Mouse (Mus musculus) hindbrain, postnatal 0 days (tissue): ENCODE measurements around the gene Ric8a. TPM values are rescaled to one million over a fixed set of nuclear protein-coding genes. Genes with fewer than 3 reads are reported as not detected.
A peak's percentile ranks its signal among the peaks of the same experiment; 100 is the strongest.

Source experiments
- ATAC-seq: fragments of 200-750 bp; cut with Nextera tagmentation; 2 replicates; pipeline ENCODE4 v1.8.0; 2017; ENCODE audit warnings: mild to moderate bottlenecking, moderate TSS enrichment, moderate library complexity
- DNase-seq: peaks from one replicate; pipeline ENCODE4 v3.0.0-alpha.2; 2015; ENCODE audit warnings: low spot score
- H3K27ac ChIP-seq: fragments of 300-500 bp; sonication (generic); 2 replicates; pipeline ENCODE4 v1.5.1; 2014; ENCODE audit warnings: mild to moderate bottlenecking
- H3K27me3 ChIP-seq: fragments of 300-500 bp; sonication (generic); 2 replicates; pipeline ENCODE4 v1.6.1; 2014; ENCODE audit warnings: low read length, mixed read lengths; ENCODE audit not compliant: insufficient read depth
- H3K36me3 ChIP-seq: fragments of 300-500 bp; sonication (generic); 2 replicates; pipeline ENCODE4 v1.6.1; 2014; ENCODE audit warnings: low read length, mixed read lengths; ENCODE audit not compliant: insufficient read depth
- H3K4me1 ChIP-seq: fragments of 300-500 bp; sonication (generic); 2 replicates; pipeline ENCODE4 v1.6.1; 2014; ENCODE audit warnings: antibody characterized with exemption, low read length, mixed read lengths; ENCODE audit not compliant: insufficient read depth
- H3K4me2 ChIP-seq: fragments of 300-500 bp; sonication (generic); 2 replicates; pipeline ENCODE4 v1.6.1; 2014; ENCODE audit warnings: low read depth, mild to moderate bottlenecking, low read length, moderate library complexity, mixed read lengths
- H3K4me3 ChIP-seq: fragments of 300-500 bp; sonication (generic); 2 replicates; pipeline ENCODE4 v1.5.1; 2014; ENCODE audit warnings: low read length
- H3K9ac ChIP-seq: fragments of 300-500 bp; sonication (generic); replicated peaks from 2 replicates; pipeline ENCODE4 v1.6.1; 2014; ENCODE audit warnings: mild to moderate bottlenecking, low read length, moderate library complexity, mixed read lengths
- H3K9me3 ChIP-seq: fragments of 300-500 bp; sonication (generic); 2 replicates; pipeline ENCODE4 v1.6.1; 2016; ENCODE audit warnings: low read length, mixed read lengths
- CTCF ChIP-seq: IDR thresholded peaks from 2 replicates; pipeline ENCODE4 v1.5.1; 2016; ENCODE audit warnings: antibody characterized with exemption, control low read depth, low read depth
- WGBS: fragments of 180-500 bp; shearing (Covaris S2); extraction: QIAGEN DNeasy Blood & Tissue Kit; methylation state at CpG from one replicate; pipeline ENCODE4 v1.1.7; 2014; 5-methylcytosine and 5-hydroxymethylcytosine counted together
- polyA plus RNA-seq: library from polyadenylated mRNA; unstranded; fragments of >200 nt; fragmentation: Nextera tagmentation; extraction: Ambion mirVana; gene quantifications from 2 replicates; pipeline ENCODE4 v1.2.1, GENCODE M21; 2015
- total RNA-seq: library from RNA; depleted of rRNA; stranded (reverse); fragments of >200 nt; gene quantifications from 2 replicates; pipeline ENCODE4 v1.2.3, GENCODE M21; 2014

Ric8a gene
- total and polyA plus RNA-seq, 2 experiments from 2014 or later, result 85.8 to 117 TPM

DNA sequence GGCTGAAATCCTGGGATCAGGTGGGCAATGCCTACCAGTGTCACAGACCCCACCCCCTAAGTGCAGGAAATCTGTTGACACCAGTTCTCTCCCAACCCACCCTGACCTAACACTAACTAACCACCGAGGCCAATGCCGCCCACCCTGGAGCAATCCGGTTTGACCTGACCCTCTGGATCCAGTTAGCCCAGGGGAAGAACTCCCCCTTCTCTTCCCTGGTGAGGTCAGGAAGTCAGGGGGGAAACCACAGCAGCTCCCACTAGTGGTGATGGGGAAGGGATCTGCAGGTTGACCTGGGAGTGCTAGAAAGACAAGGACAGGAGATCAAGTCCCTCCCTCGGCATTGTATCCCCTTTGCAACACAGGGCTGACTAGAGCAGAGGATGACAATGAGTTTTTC, 11.1 kb upstream of the Ric8a start:
- DNase-seq, result no peak
- Histone ChIP-seq H3K9me3 (no peaks in the 10 kb centered on the region), H3K27me3 (peaks cover 4% of the 10 kb centered on the region; the same call in 1 of the 2 replicates), H3K4me3 (no peak overlapping the region), H3K36me3 (no peaks in the 10 kb centered on the region), H3K9ac (no peak overlapping the region), H3K4me2 (no peak overlapping the region), H3K4me1 (no peaks in the 10 kb centered on the region), H3K27ac (no peak overlapping the region)
- TF ChIP-seq CTCF, result peak; percentile 4; the same call in 1 of the 2 replicates
- 70% methylated on average over 4 of the region's 4 CpGs for WGBS
- ATAC-seq, result no peak

DNA sequence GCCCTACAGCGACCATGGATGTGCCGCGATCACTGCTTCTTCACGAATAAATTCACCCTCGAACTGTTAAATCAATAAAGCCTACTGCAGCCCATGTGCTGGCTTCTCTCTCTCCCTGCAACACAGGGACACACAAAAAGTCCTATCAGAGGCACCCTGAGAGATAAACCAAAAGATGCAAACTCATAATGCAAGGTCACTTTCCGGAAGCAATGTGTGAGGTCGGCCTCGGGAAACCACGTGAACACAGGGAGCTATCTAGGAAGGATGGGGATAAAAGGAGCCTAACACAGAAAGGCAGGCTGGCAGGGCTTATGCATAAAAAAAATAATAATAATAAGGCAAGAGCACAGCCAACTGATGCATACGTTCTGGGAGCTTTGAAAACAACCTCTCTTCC, 10.1 kb upstream of the Ric8a start:
- Histone ChIP-seq H3K9me3 (no peaks in the 10 kb centered on the region), H3K9ac (no peak overlapping the region), H3K4me3 (no peak overlapping the region), H3K4me2 (no peak overlapping the region), H3K27me3 (peaks cover 1% of the 10 kb centered on the region; the same call in 1 of the 2 replicates), H3K27ac (no peak overlapping the region), H3K4me1 (no peaks in the 10 kb centered on the region), H3K36me3 (0 out of 2 replicates have a peak, but pooled peaks cover 3% of the 10 kb centered on the region)
- no peak for ATAC-seq
- no peak for TF ChIP-seq CTCF
- no peak for DNase-seq
- WGBS, result 87% methylated on average over 10 of the region's 10 CpGs

DNA sequence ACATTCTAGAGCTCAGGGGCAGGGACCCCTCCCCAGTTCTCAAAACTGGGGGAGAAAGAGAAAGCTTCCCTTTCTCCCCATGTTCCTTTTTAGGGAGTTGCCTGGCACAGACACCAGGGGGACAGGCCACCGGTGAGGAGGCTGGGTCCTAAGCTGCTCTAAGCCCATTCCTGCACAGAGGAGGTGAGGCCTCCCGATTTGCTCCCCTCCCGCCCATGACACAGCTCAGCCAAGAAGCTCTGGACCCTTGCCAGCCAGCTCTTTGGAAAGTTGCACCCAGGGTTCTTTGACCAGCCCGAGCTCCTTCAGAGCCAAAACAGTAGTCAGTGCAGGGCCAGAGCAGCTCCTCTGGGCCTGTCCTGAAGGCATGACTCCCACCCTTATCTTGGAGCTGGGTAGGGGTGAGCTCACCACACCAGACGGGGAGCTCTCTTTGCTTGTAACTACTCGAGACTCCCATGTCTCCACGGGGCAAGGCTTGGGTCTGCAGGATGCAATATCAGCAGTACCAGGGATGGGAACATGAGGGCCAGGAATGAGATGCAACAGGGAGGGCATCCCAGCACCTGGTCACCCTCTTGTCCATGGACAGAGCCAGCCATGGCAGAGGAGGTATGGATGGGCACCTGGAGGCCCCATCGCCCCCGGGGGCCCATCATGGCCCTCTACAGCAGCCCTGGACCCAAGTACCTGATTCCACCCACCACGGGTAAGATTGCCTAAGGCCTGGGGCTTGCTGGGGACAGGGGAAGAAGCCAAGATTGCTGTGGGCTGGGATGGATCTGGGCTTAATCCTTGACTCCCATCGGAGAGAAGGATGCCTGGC, 8.8 kb upstream of the Ric8a start, which contains the start of gene Odf3:
Gene Odf3, plus strand, starts transcription at position 51 of the 826 bp plus-strand sequence.
- H3K4me2 ChIP-seq, result no peak within 1 kb of the TSS
- no peaks in the 10 kb centered on the region for H3K27me3 ChIP-seq
- ATAC-seq, result no peak; the same call in 1 of the 2 replicates
- H3K9ac ChIP-seq, result 0 out of 2 replicates have a peak within 1 kb of the TSS, but pooled peaks have one; percentile 13
- H3K4me1 ChIP-seq, result no peaks in the 10 kb centered on the region
- WGBS, result 59% methylated on average over 11 of the region's 11 CpGs
- DNase-seq, result peak; percentile 55
- H3K4me3 ChIP-seq, result no peak within 1 kb of the TSS
- TF ChIP-seq CTCF, result no peak
- no peak within 1 kb of the TSS for H3K27ac ChIP-seq
- H3K36me3 ChIP-seq, result peaks cover 14% of the 10 kb centered on the region; the same call in 1 of the 2 replicates
- no peaks in the 10 kb centered on the region for H3K9me3 ChIP-seq

DNA sequence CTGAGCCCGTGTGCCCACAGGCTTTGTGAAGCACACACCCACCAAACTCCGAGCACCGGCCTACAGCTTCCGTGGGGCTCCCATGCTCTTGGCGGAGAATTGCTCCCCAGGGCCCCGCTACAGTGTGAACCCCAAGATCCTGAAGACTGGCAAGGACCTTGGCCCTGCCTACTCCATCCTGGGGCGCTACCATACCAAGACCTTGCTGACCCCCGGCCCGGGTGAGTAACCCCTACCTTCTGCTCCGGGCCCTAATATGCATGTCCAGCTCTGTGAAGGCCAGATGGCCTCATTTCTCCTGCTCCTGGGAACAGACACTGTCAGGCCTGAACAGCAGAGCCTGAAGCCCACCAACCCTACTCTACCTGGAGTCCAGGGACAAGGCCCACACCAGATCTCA, 8.2 kb upstream of the Ric8a start:
- Histone ChIP-seq H3K4me3 (no peak overlapping the region), H3K9ac (0 out of 2 replicates have a peak overlapping the region, but pooled peaks have one; percentile 13), H3K4me2 (no peak overlapping the region), H3K27ac (no peak overlapping the region), H3K4me1 (no peaks in the 10 kb centered on the region), H3K36me3 (peaks cover 21% of the 10 kb centered on the region; the same call in 1 of the 2 replicates), H3K27me3 (no peaks in the 10 kb centered on the region), H3K9me3 (no peaks in the 10 kb centered on the region)
- DNase-seq, result no peak
- WGBS, result 85% methylated on average over 10 of the region's 10 CpGs
- TF ChIP-seq CTCF, result no peak
- no peak for ATAC-seq

DNA sequence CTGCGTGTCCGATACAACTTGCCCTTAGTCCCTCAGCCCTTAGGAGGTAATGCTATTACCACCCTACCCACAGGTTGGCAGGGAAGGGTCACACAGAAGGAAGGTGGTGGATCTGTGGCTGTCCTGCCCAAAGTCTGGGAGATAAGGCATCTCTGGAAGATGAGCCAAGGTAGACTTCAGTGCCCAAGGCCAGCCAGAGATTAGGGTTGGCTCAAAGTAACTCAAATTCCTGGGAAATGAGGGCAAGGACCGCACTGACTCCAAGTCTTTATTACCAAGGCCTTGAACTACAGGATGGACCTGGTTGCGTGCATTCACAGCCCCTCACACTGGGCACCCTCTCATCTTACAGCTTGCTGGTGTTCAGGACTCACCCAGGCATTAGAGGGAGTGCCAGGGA, 4.8 kb upstream of the Ric8a start:
- Histone ChIP-seq H3K36me3 (peaks cover 30% of the 10 kb centered on the region; the same call in 1 of the 2 replicates), H3K4me1 (peaks cover 9% of the 10 kb centered on the region; the same call in 1 of the 2 replicates), H3K27me3 (no peaks in the 10 kb centered on the region), H3K9ac (no peak overlapping the region), H3K4me2 (no peak overlapping the region), H3K9me3 (no peaks in the 10 kb centered on the region), H3K4me3 (no peak overlapping the region), H3K27ac (no peak overlapping the region)
- no peak for TF ChIP-seq CTCF
- 95% methylated on average over 4 of the region's 4 CpGs for WGBS
- DNase-seq (no peak), ATAC-seq (no peak)

DNA sequence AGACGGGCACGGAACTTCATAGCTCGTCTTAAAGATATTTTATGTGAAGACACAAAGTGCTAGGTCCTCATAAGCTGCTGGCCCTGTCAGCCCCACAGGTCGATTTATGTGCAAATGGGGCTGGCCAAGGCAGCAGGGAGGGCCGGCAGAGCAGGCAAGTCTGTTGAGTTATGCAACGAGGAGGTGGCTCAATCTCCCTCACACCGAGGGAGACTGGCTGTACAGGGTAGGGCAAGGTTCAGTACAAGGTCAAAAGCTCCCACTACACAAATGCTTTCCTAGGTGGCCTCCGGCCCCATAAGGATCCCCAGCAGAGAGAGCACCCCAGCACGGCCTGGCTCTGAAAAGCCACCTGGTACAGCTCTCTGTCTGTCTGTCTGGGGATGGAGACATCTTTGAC, 3.4 kb upstream of the Ric8a start:
- no peak overlapping the region for H3K27ac ChIP-seq
- ATAC-seq (no peak), DNase-seq (no peak)
- no peak for TF ChIP-seq CTCF
- H3K9ac ChIP-seq, result no peak overlapping the region
- peaks cover 30% of the 10 kb centered on the region; the same call in 1 of the 2 replicates for H3K36me3 ChIP-seq
- H3K4me1 ChIP-seq, result peaks cover 14% of the 10 kb centered on the region
- no peaks in the 10 kb centered on the region for H3K27me3 ChIP-seq
- H3K4me2 ChIP-seq, result no peak overlapping the region
- no peaks in the 10 kb centered on the region for H3K9me3 ChIP-seq
- 87% methylated on average over 9 of the region's 9 CpGs for WGBS
- H3K4me3 ChIP-seq, result no peak overlapping the region

DNA sequence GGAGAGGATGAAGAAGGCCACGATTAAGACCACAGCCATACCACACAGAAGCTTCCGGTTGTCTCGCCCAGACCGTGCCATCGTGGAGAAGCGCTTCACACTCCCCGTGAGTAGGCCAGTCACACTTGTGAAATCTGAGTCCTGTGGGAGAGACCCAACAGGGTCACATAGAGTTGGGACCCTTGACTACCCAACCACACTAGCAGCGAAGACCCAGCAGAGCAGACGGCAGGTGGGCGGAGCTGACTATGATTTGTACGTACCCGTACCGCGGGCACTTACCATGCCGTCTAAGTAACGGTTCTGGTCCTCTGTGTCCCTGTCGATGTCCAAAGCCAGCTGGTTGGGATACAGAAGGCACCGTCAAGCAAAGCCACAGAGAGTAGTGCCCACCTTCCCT, 2.3 kb upstream of the Ric8a start:
- Histone ChIP-seq H3K4me2 (no peak overlapping the region), H3K36me3 (peaks cover 36% of the 10 kb centered on the region; the same call in 1 of the 2 replicates), H3K4me1 (peaks cover 23% of the 10 kb centered on the region), H3K4me3 (no peak overlapping the region), H3K9me3 (no peaks in the 10 kb centered on the region), H3K27me3 (no peaks in the 10 kb centered on the region), H3K9ac (no peak overlapping the region), H3K27ac (no peak overlapping the region)
- TF ChIP-seq CTCF, result no peak
- WGBS, result 93% methylated on average over 18 of the region's 18 CpGs
- DNase-seq (no peak), ATAC-seq (no peak)
